Mouse (Mus musculus): ENCODE results near the gene Gm37240. TPM values are rescaled to one million over a fixed set of nuclear protein-coding genes. Genes with fewer than 3 reads are reported as not detected.
A peak's percentile ranks its signal among the peaks of the same experiment; 100 is the strongest.
"Not testable (repeated sequence)": the region's sequence is repeated elsewhere in the genome, so short reads cannot be mapped to it uniquely, and the experiment has no call there.

Gene Gm37240
- polyA plus RNA-seq, 1 experiment from 2014 or later, result 13.4 TPM

DNA sequence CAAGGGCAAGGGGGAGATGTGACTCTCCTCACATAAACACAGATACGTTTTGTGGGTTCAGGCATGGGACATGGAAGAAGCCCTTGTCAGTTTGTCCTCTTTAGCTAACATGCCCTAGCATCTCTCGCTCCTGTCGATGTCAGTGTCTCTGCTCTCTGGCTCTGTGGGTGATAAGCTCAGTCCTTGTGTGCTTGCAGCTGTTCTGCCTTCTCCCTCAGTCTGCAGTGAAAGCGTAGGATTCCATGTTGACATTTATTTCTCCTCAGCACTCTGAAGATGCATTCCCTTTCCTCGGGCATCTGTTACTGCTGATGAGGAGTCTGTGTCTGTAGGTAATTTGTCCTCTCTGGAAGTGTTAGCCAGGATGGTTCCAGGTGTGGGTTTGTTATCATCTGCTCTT, 304.1 kb downstream of the Gm37240 start:
- no peak overlapping the region for H3K27ac ChIP-seq (replicated peaks; ENCODE audit: low read depth, low read length)
- H3K36me3 ChIP-seq (ENCODE audit: control insufficient read depth, insufficient read depth, low read length), result no peaks in the 10 kb centered on the region
- WGBS, result 77% methylated on average over 5 of the region's 5 CpGs
- no peaks in the 10 kb centered on the region for H3K27me3 ChIP-seq (replicated peaks; ENCODE audit: control insufficient read depth, insufficient read depth, low read length)
- ATAC-seq (ENCODE audit: low read depth), result no peak
- DNase-seq (ENCODE audit: low spot score), result no peak
- H3K9ac ChIP-seq (ENCODE audit: low read depth, low read length), result no peak overlapping the region
- H3K9me3 ChIP-seq (ENCODE audit: control insufficient read depth, low read length), result no peaks in the 10 kb centered on the region
- H3K4me1 ChIP-seq (ENCODE audit: control insufficient read depth, insufficient read depth, low read length), result no peaks in the 10 kb centered on the region
- H3K4me2 ChIP-seq (ENCODE audit: low read depth, low read length), result no peak overlapping the region
- H3K4me3 ChIP-seq (ENCODE audit: low read depth, low read length), result no peak overlapping the region

DNA sequence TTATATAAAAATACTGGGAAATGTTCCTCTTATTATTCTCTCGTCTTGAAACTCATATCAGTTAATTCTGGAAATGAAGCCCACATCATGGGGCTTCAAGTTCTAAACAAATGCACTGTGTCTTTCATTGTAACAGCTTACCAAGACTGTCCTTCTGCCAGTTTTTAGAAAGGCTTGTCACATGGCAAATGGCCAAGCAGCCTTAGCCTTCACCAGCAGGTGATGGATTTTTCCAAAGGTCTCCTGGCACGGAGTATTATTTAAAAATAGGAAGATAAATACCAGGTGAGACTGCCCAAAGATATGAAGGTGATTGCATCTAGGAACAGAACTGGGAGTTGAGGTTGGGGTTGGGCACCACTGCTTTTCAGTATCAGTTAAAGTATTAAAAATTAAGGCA, 304.6 kb downstream of the Gm37240 start:
- no peak overlapping the region for H3K4me3 ChIP-seq (ENCODE audit: low read depth, low read length)
- H3K9me3 ChIP-seq (ENCODE audit: control insufficient read depth, low read length), result no peaks in the 10 kb centered on the region
- H3K27ac ChIP-seq (replicated peaks; ENCODE audit: low read depth, low read length), result no peak overlapping the region
- WGBS, result 71% methylated on average over 2 of the region's 2 CpGs
- no peaks in the 10 kb centered on the region for H3K4me1 ChIP-seq (ENCODE audit: control insufficient read depth, insufficient read depth, low read length)
- DNase-seq (ENCODE audit: low spot score) (no peak), ATAC-seq (ENCODE audit: low read depth) (no peak)
- no peak overlapping the region for H3K9ac ChIP-seq (ENCODE audit: low read depth, low read length)
- no peaks in the 10 kb centered on the region for H3K27me3 ChIP-seq (replicated peaks; ENCODE audit: control insufficient read depth, insufficient read depth, low read length)
- H3K36me3 ChIP-seq (ENCODE audit: control insufficient read depth, insufficient read depth, low read length), result no peaks in the 10 kb centered on the region
- no peak overlapping the region for H3K4me2 ChIP-seq (ENCODE audit: low read depth, low read length)

DNA sequence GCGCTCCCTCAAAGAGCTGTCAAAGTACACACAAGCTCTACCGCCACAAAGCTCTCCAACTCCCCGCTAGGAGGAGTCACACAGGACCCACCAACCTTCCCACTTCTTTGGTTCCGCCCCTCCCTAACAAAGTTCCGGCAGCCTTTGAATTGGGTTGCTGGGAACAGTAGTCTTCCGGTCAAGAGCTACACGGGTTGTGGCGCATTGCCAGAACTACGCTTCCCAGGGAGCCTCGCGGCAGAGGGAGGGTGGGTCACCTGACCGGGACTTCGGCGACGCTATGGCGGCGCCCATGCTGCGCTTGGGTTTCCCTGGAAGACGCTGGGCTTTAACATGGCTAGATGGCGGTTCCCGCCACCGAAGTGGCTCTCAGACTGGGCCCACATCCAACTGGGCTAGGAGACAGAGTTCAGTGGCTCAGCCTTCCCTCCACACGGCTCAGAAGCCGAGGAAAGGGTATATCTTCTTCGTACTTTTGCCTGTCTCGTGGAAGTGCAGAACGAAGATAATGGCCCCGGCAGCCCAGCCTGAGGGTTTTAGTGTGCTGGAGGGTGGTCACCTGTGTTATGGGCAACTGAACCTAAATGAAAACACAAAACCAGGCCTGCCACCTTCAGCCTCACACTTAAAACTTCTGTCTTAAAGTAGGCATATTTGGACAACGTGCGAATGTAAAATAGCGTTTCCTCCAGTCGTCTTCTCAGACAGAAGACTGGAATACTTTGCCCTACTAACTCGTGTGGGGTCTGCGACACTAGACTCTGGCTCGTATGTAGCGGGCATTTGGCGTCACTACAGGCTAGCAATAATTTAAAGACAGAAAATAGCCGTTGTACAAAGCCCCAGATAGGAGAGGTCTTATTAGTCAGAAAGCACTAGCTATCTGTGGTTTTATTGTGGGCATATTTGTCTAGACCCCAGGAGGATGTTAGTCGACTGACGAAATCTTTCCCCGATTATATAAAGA, 313.2 kb downstream of the Gm37240 start, which contains the start of gene Gatb:
Gatb (plus strand) TSS at position 256 of the 967 bp plus-strand sequence.
- peak; percentile 99 for ATAC-seq (ENCODE audit: low read depth)
- H3K4me1 ChIP-seq (ENCODE audit: control insufficient read depth, insufficient read depth, low read length), result peaks cover 3% of the 10 kb centered on the region; the same call in 1 of the 2 replicates
- DNase-seq (ENCODE audit: low spot score), result peak; percentile 100
- H3K27me3 ChIP-seq (replicated peaks; ENCODE audit: control insufficient read depth, insufficient read depth, low read length), result no peaks in the 10 kb centered on the region
- H3K27ac ChIP-seq (replicated peaks; ENCODE audit: low read depth, low read length), result peak within 1 kb of the TSS; percentile 53
- H3K36me3 ChIP-seq (ENCODE audit: control insufficient read depth, insufficient read depth, low read length), result no peaks in the 10 kb centered on the region
- 2% methylated on average over 41 of the region's 41 CpGs for WGBS
- peak within 1 kb of the TSS; percentile 87 for H3K4me2 ChIP-seq (ENCODE audit: low read depth, low read length)
- no peaks in the 10 kb centered on the region for H3K9me3 ChIP-seq (ENCODE audit: control insufficient read depth, low read length)
- H3K9ac ChIP-seq (ENCODE audit: low read depth, low read length), result peak within 1 kb of the TSS; percentile 84
- H3K4me3 ChIP-seq (ENCODE audit: low read depth, low read length), result peak within 1 kb of the TSS; percentile 77

DNA sequence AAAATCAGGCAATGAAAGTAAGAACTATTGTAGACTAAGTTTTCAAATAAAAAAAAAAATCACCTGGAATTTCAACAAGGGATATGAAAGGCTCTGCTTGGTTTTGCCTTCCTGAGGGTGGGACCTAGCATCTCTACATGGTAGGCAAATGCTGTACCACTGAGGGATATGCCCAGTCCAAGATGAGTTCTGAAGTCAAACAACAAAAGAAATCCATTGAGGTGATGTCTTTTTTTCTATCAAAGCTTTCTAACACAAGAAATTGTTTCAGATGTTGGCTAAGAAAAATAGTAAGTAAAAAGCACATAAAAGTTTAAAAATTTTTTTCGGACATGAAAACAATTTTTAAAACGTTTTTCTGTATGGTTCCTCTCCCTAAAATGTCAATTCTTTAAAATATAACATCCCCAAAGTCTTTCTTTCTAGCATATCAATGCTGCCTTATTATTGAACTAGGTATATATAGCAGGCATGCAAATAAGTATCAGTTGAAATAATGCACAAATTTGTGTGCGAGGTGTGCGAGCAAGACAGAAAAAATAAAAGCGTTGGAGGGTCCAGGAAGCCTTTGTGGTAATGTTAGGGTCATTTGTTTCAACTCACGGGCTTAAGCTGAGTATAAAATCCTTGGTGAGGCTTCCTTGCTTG, 314.0 kb downstream of the Gm37240 start:
- DNase-seq (ENCODE audit: low spot score), result no peak
- H3K4me3 ChIP-seq (ENCODE audit: low read depth, low read length), result peak overlapping the region; percentile 77
- WGBS, result 26% methylated on average over 6 of the region's 6 CpGs
- H3K27ac ChIP-seq (replicated peaks; ENCODE audit: low read depth, low read length), result no peak overlapping the region
- H3K4me2 ChIP-seq (ENCODE audit: low read depth, low read length), result peak overlapping the region; percentile 87
- H3K9me3 ChIP-seq (ENCODE audit: control insufficient read depth, low read length), result no peaks in the 10 kb centered on the region
- no peaks in the 10 kb centered on the region for H3K27me3 ChIP-seq (replicated peaks; ENCODE audit: control insufficient read depth, insufficient read depth, low read length)
- H3K9ac ChIP-seq (ENCODE audit: low read depth, low read length), result peak overlapping the region; percentile 58; the same call in 1 of the 2 replicates
- H3K36me3 ChIP-seq (ENCODE audit: control insufficient read depth, insufficient read depth, low read length), result no peaks in the 10 kb centered on the region
- H3K4me1 ChIP-seq (ENCODE audit: control insufficient read depth, insufficient read depth, low read length), result peaks cover 3% of the 10 kb centered on the region; the same call in 1 of the 2 replicates
- no peak for ATAC-seq (ENCODE audit: low read depth)

DNA sequence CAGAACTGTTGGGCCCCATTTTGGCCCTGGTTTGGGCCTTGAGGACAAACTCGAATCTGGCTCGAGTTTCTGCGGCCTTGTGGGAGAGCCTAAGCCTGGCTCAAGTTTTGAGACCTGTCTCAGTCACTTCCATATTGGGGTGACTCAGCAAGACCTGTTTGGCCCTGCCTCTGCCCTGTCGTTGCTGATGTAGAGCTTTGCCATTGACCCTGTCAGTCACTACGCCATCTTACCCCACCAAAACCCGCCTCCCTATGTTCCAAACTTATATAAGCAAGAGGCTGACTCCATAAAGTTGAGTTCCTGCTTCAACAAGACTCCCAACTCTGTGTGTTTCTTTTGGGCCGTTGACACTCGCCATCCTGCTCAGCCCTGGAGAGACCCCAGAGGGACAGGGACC, 314.8 kb downstream of the Gm37240 start:
- not testable (repeated sequence) for H3K4me2 ChIP-seq (ENCODE audit: low read depth, low read length); ATAC-seq (ENCODE audit: low read depth); H3K27me3 ChIP-seq (replicated peaks; ENCODE audit: control insufficient read depth, insufficient read depth, low read length); H3K9me3 ChIP-seq (ENCODE audit: control insufficient read depth, low read length); H3K36me3 ChIP-seq (ENCODE audit: control insufficient read depth, insufficient read depth, low read length); DNase-seq (ENCODE audit: low spot score); H3K4me3 ChIP-seq (ENCODE audit: low read depth, low read length); H3K4me1 ChIP-seq (ENCODE audit: control insufficient read depth, insufficient read depth, low read length); H3K27ac ChIP-seq (replicated peaks; ENCODE audit: low read depth, low read length); H3K9ac ChIP-seq (ENCODE audit: low read depth, low read length)
- 94% methylated on average over 8 of the region's 8 CpGs for WGBS

DNA sequence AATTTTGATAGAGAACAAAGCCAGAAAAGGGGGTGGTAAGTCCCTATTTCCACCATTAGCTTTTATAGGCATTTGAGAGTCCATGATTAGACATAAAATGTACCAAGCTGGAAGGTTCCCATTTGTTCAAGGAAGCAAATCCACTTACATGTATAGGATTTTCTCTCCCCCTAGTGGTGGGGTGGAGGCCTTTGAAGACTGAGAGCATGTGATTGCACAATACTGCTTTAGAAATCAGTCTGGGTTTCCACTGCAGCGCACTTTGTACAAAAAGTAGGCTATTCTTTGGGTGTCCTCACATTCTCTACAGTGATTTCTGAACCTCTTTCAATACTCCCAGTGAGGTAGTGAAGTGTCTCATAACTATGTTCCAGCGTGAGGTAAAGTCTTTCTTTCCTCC, 316.0 kb downstream of the Gm37240 start:
- DNase-seq (ENCODE audit: low spot score) (peak; percentile 91), ATAC-seq (ENCODE audit: low read depth) (no peak)
- Histone ChIP-seq H3K27me3 (replicated peaks; ENCODE audit: control insufficient read depth, insufficient read depth, low read length) (no peaks in the 10 kb centered on the region), H3K9ac (ENCODE audit: low read depth, low read length) (no peak overlapping the region), H3K4me1 (ENCODE audit: control insufficient read depth, insufficient read depth, low read length) (peaks cover 3% of the 10 kb centered on the region; the same call in 1 of the 2 replicates), H3K36me3 (ENCODE audit: control insufficient read depth, insufficient read depth, low read length) (no peaks in the 10 kb centered on the region), H3K27ac (replicated peaks; ENCODE audit: low read depth, low read length) (no peak overlapping the region), H3K9me3 (ENCODE audit: control insufficient read depth, low read length) (no peaks in the 10 kb centered on the region), H3K4me2 (ENCODE audit: low read depth, low read length) (no peak overlapping the region), H3K4me3 (ENCODE audit: low read depth, low read length) (no peak overlapping the region)
- 62% methylated on average over 2 of the region's 2 CpGs for WGBS

DNA sequence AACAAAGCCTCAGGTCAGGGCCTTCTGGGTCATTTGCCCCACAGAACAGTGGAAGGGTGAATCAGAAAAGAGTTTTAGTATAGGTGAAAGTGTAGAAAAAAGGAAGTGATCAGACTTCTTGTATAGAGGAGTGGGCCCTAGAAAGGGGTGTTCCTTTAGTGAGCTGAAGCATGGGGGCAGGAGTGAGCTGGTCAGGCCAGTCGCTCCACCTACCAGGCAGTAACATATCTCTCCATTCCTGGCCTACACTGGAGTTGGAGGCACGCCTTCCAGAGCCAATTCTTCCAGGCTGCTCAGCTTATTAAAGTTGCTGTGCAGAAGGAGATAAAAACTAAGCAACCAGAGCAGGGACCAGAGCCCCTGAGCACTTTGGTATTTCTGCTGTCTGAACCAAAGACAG, 322.7 kb downstream of the Gm37240 start:
- 54% methylated on average over 2 of the region's 2 CpGs for WGBS
- Histone ChIP-seq H3K9me3 (ENCODE audit: control insufficient read depth, low read length) (no peaks in the 10 kb centered on the region), H3K4me1 (ENCODE audit: control insufficient read depth, insufficient read depth, low read length) (no peaks in the 10 kb centered on the region), H3K4me2 (ENCODE audit: low read depth, low read length) (no peak overlapping the region), H3K27me3 (replicated peaks; ENCODE audit: control insufficient read depth, insufficient read depth, low read length) (no peaks in the 10 kb centered on the region), H3K4me3 (ENCODE audit: low read depth, low read length) (no peak overlapping the region), H3K36me3 (ENCODE audit: control insufficient read depth, insufficient read depth, low read length) (no peaks in the 10 kb centered on the region), H3K27ac (replicated peaks; ENCODE audit: low read depth, low read length) (no peak overlapping the region), H3K9ac (ENCODE audit: low read depth, low read length) (no peak overlapping the region)
- ATAC-seq (ENCODE audit: low read depth) (no peak), DNase-seq (ENCODE audit: low spot score) (no peak)

DNA sequence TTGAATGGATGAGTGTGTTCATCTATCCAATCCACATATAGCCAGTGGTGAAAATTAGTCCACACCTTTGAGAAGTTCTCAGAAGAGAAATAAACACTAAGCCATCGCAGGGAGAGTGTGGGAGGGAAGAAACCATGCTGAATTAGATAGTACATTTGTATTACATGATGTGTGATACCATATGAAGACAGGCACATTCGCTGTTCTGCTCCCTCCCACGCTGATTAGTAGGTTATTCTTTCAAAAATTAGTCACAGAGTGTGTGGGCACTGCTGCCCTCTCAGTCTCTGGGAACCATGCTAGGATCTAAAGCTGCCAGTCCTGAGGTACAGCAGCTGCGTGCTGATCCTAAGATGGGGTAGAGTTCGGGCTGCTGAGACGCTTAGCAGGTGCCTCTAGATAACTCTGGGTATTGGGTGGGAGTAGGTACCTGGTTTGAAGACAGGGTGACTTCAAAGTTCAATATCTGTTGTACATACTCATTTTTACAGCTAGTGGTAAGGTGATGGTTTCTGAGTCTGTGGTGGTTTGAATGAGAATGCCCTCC, 333.5 kb downstream of the Gm37240 start:
- 90% methylated on average over 6 of the region's 6 CpGs for WGBS
- no peak overlapping the region for H3K27ac ChIP-seq (replicated peaks; ENCODE audit: low read depth, low read length)
- H3K9ac ChIP-seq (ENCODE audit: low read depth, low read length), result no peak overlapping the region
- no peaks in the 10 kb centered on the region for H3K9me3 ChIP-seq (ENCODE audit: control insufficient read depth, low read length)
- H3K4me1 ChIP-seq (ENCODE audit: control insufficient read depth, insufficient read depth, low read length), result peaks cover 8% of the 10 kb centered on the region
- no peak overlapping the region for H3K4me2 ChIP-seq (ENCODE audit: low read depth, low read length)
- no peaks in the 10 kb centered on the region for H3K27me3 ChIP-seq (replicated peaks; ENCODE audit: control insufficient read depth, insufficient read depth, low read length)
- no peaks in the 10 kb centered on the region for H3K36me3 ChIP-seq (ENCODE audit: control insufficient read depth, insufficient read depth, low read length)
- ATAC-seq (ENCODE audit: low read depth), result no peak
- no peak overlapping the region for H3K4me3 ChIP-seq (ENCODE audit: low read depth, low read length)
- no peak for DNase-seq (ENCODE audit: low spot score)
